Mouse (Mus musculus) adrenal gland, adult 2 months (tissue): ENCODE data around the gene Mturn. TPM values are rescaled to one million over a fixed set of nuclear protein-coding genes. Genes with fewer than 3 reads are reported as not detected.

ENCODE experiments used
- DNase-seq: peaks from one replicate; pipeline ENCODE4 v3.0.0; 2021
- polyA plus RNA-seq: library from polyadenylated mRNA; depleted of rRNA; stranded (reverse); fragments of >200 nt; gene quantifications from 2 replicates; pipeline ENCODE4 v1.2.3, GENCODE M21; 2012; rRNA removed
- total RNA-seq, 2 experiments: library from RNA; stranded (reverse); gene quantifications; 2 replicates each; pipeline ENCODE4 v1.2.3; 2021

Mturn gene
- total and polyA plus RNA-seq, 3 experiments: 10.0 to 21.1 (median 11.1) TPM

- DNase-seq: no peak
These were observed 50.3 kb downstream of the Mturn start for GRCm38 (mm10) chr6:54731726-54732125.

GRCm38 (mm10) chr6:54732721-54733120 lies 51.3 kb downstream of the Mturn start:
- no peak for DNase-seq

GRCm38 (mm10) chr6:54736126-54736525 lies 54.7 kb downstream of the Mturn start:
- no peak for DNase-seq

- DNase-seq: no peak
These were observed 55.8 kb downstream of the Mturn start for GRCm38 (mm10) chr6:54737255-54737654.

- DNase-seq: no peak
These were observed 56.3 kb downstream of the Mturn start for GRCm38 (mm10) chr6:54737684-54738083.

- DNase-seq: no peak
These were observed 67.6 kb downstream of the Mturn start for GRCm38 (mm10) chr6:54749056-54749455.

GRCm38 (mm10) chr6:54751621-54752020 lies 70.2 kb downstream of the Mturn start:
- DNase-seq: no peak

GRCm38 (mm10) chr6:54752076-54752475 lies 70.7 kb downstream of the Mturn start:
- no peak for DNase-seq

Other genes with a start within 250 kb of the Mturn start
- gene Scrn1, start 115.1 kb upstream of the Mturn start, total RNA-seq: 10 to 100 TPM; 31.4 to 53.7 TPM
- gene Scrn1, start 115.1 kb upstream of the Mturn start, polyA plus RNA-seq: 7.7 and 9.6 TPM in 2 replicates
- gene Plekha8, start 86.5 kb upstream of the Mturn start, total RNA-seq: 10 to 100 TPM; 17.8 to 18.0 TPM
- gene Plekha8, start 86.5 kb upstream of the Mturn start, polyA plus RNA-seq: 2.6 and 2.8 TPM in 2 replicates
- 10 to 100 TPM; 14.9 to 28.4 TPM for gene Fkbp14, start 84.3 kb upstream of the Mturn start, total RNA-seq
- gene Fkbp14, start 84.3 kb upstream of the Mturn start, polyA plus RNA-seq: 2.1 and 2.8 TPM in 2 replicates
- gene Znrf2, start 135.3 kb downstream of the Mturn start, total RNA-seq: 10 to 100 TPM; 39.2 to 54.0 TPM
- 75.3 and 107 TPM in 2 replicates for gene Znrf2, start 135.3 kb downstream of the Mturn start, polyA plus RNA-seq